Mouse (Mus musculus) thymus, postnatal 0 days (tissue): Measurements from ENCODE around the gene Mid1. TPM values are rescaled to one million over a fixed set of nuclear protein-coding genes. Genes with fewer than 3 reads are reported as not detected.
"Not testable (repeated sequence)": the region's sequence is repeated elsewhere in the genome, so short reads cannot be mapped to it uniquely, and the experiment has no call there.

Experiments
- DNase-seq: peaks from one replicate; pipeline ENCODE4 v3.0.0-alpha.2; 2015; ENCODE audit warnings: low spot score
- polyA plus RNA-seq: library from polyadenylated mRNA; unstranded; fragments of >200 nt; fragmentation: Nextera tagmentation; extraction: Ambion mirVana; gene quantifications from 2 replicates; pipeline ENCODE4 v1.2.1, GENCODE M21; 2015

The Mid1 gene
- polyA plus RNA-seq, 1 experiment from 2014 or later, result 2.0 TPM

- DNase-seq, result peak; percentile 3
Observed at GRCm38 (mm10) chrX:169999226-169999883, 314.4 kb downstream of the Mid1 start.

GRCm38 (mm10) chrX:169999912-170000641 is 315.1 kb downstream of the Mid1 start:
- not testable (repeated sequence) for DNase-seq

- not testable (repeated sequence) for DNase-seq
Observed at GRCm38 (mm10) chrX:170000642-170001387, 315.8 kb downstream of the Mid1 start.

- not testable (repeated sequence) for DNase-seq
Observed at GRCm38 (mm10) chrX:170001388-170001695, 316.3 kb downstream of the Mid1 start.

GRCm38 (mm10) chrX:170002510-170003197 is 317.7 kb downstream of the Mid1 start:
- not testable (repeated sequence) for DNase-seq

GRCm38 (mm10) chrX:170003536-170003935 is 318.5 kb downstream of the Mid1 start:
- DNase-seq, result not testable (repeated sequence)

GRCm38 (mm10) chrX:170004236-170004635 is 319.2 kb downstream of the Mid1 start:
- DNase-seq, result not testable (repeated sequence)

- not testable (repeated sequence) for DNase-seq
Observed at GRCm38 (mm10) chrX:170004793-170005192, 319.8 kb downstream of the Mid1 start.

- not testable (repeated sequence) for DNase-seq
Observed at GRCm38 (mm10) chrX:170005194-170005593, 320.2 kb downstream of the Mid1 start.

GRCm38 (mm10) chrX:170005695-170006297 is 320.8 kb downstream of the Mid1 start:
- DNase-seq, result not testable (repeated sequence)

- DNase-seq, result not testable (repeated sequence)
Observed at GRCm38 (mm10) chrX:170006694-170007247, 321.8 kb downstream of the Mid1 start.

GRCm38 (mm10) chrX:170007375-170008178 is 322.6 kb downstream of the Mid1 start:
- DNase-seq, result peak; percentile 2

- peak; percentile 21 for DNase-seq
Observed at GRCm38 (mm10) chrX:170008179-170008467, 323.1 kb downstream of the Mid1 start.

- DNase-seq, result not testable (repeated sequence)
Observed at GRCm38 (mm10) chrX:170008584-170008983, 323.6 kb downstream of the Mid1 start.

- DNase-seq, result peak; percentile 95
Observed at GRCm38 (mm10) chrX:170009016-170009750, 324.2 kb downstream of the Mid1 start, which contains the start of gene Gm21887. Gm21887 (plus strand) TSS chrX:170009659.

- peak; percentile 98 for DNase-seq
Observed at GRCm38 (mm10) chrX:170009801-170010221, 324.8 kb downstream of the Mid1 start.

- peak; percentile 59 for DNase-seq
Observed at GRCm38 (mm10) chrX:170010581-170011528, 325.9 kb downstream of the Mid1 start.

- not testable (repeated sequence) for DNase-seq
Observed at GRCm38 (mm10) chrX:170011529-170011879, 326.5 kb downstream of the Mid1 start.
